Mouse (Mus musculus) duodenum, adult 2 months (tissue): ENCODE results near the gene Itih3. TPM values are rescaled to one million over a fixed set of nuclear protein-coding genes. Genes with fewer than 3 reads are reported as not detected.

Experiments used
- polyA plus RNA-seq: library from polyadenylated mRNA; depleted of rRNA; stranded (reverse); fragments of >200 nt; gene quantifications from 2 replicates; pipeline ENCODE4 v1.2.3, GENCODE M21; 2012; ENCODE audit warnings: low replicate concordance; rRNA removed

Itih3 gene
- 0.18 and 0.63 TPM in 2 replicates for polyA plus RNA-seq

DNA sequence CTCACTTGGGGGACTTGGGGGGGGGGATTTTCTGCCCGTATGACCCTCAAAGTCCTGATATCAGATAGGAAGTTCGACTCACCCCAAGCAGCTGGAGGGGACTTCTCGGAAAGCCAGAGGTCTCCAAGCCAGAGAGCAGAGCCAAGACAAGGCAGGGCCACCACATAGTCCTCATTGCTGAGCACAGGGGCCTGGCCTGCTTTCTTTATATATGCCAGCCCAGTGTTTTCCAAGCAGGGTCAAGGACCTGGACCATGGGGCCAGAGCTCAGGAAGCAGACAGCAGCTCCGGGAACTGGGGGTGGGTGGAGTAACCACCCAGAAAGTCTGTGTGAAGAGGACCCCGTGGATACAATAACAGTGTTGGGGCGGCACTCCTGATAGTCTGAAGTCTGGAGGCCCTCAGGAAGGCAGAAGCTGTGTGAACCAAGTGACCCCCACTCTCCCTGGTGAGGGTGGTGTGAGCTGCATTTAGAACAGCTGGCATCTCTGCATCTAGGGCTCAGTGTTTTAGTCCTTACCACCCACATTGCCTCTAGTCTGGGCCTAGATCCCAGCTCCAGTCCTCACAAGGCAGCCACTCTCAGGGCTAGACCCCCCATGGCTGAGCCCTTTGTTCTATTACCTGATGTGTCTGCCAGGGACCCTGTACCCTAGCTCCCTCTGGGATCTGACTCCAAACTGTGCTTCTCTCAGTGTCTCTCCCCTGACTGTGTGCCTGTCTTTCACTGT, at the start of gene Itih3:
Gene Itih3 (minus strand): TSS at position 386 of the 731 bp plus-strand sequence.

DNA sequence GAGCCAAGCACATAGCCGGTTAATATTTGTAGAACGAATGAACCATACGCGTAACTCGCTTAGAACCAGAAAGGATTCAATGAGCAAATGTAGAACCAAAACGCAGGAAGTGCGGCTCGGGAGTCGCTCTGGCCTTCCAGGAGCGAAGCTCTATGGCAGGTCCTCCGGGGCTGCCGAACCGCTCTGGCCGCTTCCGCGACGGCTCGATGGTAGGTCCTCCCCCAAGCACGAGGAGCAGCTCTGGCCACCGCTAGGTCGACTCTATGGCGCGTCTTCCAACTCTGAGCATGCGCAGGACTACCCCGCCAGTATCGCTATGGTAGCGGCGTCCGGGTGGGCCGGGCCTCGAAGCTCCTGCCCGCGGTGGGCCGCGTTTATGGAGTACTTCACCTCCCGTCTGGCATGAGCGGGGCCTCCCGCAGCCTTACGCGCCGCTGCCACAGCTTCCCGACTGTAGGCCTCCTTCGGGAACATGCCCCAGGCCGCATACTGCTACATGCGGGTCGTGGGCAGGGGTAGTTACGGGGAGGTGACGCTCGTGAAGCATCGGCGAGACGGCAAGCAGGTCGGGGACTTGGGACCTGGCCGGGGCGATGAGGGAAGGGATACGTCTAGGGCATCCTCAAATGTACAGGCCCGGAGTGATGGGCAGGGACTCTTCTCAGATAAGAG, 27.7 kb upstream of the Itih3 start, which contains the start of gene Nek4:
Gene Nek4 (plus strand): TSS at position 224 of the 672 bp plus-strand sequence.

DNA sequence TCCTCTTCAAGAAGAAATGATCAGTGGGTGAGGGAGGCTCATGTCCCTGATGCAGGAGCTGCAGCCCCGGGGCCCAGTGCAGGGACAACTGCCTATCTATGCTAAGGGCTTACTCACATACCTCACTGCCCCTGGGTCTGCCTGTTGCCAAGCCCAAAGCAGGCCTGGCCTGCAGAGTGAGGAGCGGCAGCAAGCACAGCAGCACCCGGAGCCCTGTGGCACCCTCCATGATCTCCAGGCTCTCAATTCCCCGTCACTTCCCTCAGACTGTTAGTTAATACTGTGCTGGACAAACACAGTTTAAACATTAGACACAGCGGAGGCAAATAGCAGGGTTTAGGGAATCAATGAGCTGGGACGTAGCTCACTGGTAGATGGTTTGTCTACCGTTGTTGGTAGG, 19.5 kb upstream of the Itih3 start, which contains the start of gene Itih1:
Gene Itih1 (minus strand): TSS at position 252 of the 400 bp plus-strand sequence.

DNA sequence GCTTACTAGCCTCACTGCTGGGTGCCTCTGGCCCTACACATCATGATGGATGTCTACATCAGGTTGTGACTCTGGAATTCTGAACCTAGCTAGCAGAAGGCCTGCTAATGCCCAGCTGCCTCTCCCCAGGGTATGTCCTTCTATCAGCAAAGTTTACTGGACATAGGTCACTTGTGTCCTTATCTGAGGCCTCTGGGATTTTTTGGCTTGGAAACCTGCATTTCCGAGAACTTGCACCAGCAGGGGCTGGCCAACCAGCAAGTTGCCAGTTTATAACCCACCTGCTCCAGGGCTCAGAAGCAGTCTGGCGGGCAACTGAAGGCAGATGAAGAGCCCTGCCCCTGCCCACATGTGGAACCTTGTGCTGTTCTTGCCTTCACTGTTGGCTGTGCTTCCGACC, 37.4 kb downstream of the Itih3 start, which contains the start of gene Itih4:
Gene Itih4 (plus strand): TSS at position 273 of the 400 bp plus-strand sequence.

DNA sequence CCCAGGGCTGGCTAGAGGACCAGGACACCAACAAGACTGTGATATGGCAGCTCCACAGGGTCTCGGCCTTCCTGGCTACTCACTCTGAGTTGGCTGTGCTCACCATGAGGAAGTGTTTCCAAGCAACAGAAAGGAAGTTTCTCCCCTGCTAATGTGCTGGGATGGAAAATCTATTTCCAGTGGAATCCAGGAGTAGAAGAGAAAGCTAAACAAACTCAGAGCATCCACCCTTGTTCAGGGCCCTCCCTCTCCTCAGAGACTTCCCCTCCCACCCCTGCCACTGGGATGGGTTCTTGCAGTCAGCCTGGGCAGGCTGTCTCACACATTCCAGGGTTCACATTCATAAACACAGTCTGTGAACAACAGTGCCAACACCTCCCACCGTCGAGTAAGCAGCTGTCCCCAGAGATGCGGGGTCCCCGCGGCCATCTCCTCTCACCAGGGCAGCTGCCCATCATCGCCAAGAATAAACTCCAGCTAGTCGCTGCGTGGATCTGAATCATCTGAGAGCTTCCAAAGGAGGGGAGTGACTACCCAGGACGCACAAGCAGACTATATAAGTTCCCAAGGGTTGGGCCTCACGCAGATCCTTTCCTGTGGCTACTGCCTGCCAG, 44.5 kb downstream of the Itih3 start, which contains the start of gene Mustn1:
Gene Mustn1 (plus strand): TSS at position 243 of the 614 bp plus-strand sequence.

Other genes with a start within 250 kb of the Itih3 start
- 0.27 and 0.34 TPM in 2 replicates for gene Sfmbt1, start 208.9 kb downstream of the Itih3 start, polyA plus RNA-seq
- gene Tmem110, start 98.2 kb downstream of the Itih3 start, polyA plus RNA-seq, result 9.2 and 14.9 TPM in 2 replicates
- gene Mustn1, start 44.6 kb downstream of the Itih3 start, polyA plus RNA-seq, result 11.0 and 19.2 TPM in 2 replicates
- gene Itih4, start 37.3 kb downstream of the Itih3 start, polyA plus RNA-seq, result 0.05 and 1.2 TPM in 2 replicates
- 0.06 TPM in 1 of 2 replicates, not detected in the other for gene Itih1, start 19.5 kb upstream of the Itih3 start, polyA plus RNA-seq
- gene Nek4, start 27.6 kb upstream of the Itih3 start, polyA plus RNA-seq, result 0.97 and 1.9 TPM in 2 replicates
- 3.1 and 3.6 TPM in 2 replicates for gene Glt8d1, start 77.6 kb upstream of the Itih3 start, polyA plus RNA-seq
- 44.8 and 72.3 TPM in 2 replicates for gene Spcs1, start 77.9 kb upstream of the Itih3 start, polyA plus RNA-seq
- gene Pbrm1, start 95.4 kb upstream of the Itih3 start, polyA plus RNA-seq, result 3.9 and 4.9 TPM in 2 replicates
- gene Gnl3, start 95.4 kb upstream of the Itih3 start, polyA plus RNA-seq, result 4.8 and 6.8 TPM in 2 replicates
- 44.1 and 80.0 TPM in 2 replicates for gene Smim4, start 205.2 kb upstream of the Itih3 start, polyA plus RNA-seq
- gene Nt5dc2, start 207.3 kb upstream of the Itih3 start, polyA plus RNA-seq, result 9.2 and 16.3 TPM in 2 replicates
- 34.2 and 62.3 TPM in 2 replicates for gene Stab1, start 244.9 kb upstream of the Itih3 start, polyA plus RNA-seq